Mouse (Mus musculus): ENCODE data around the gene Eif4g2. TPM values are rescaled to one million over a fixed set of nuclear protein-coding genes. Genes with fewer than 3 reads are reported as not detected.

Eif4g2 gene
- polyA plus RNA-seq, 1 experiment from 2014 or later = 810 TPM

Other genes starting within 250 kb of the Eif4g2 start
- gene Rnf141, start 238.6 kb downstream of the Eif4g2 start, polyA plus RNA-seq (2015; fragmentation: Nextera tagmentation; extraction: Ambion mirVana) = 16.9 and 17.0 TPM in 2 replicates
- 2.8 and 5.2 TPM in 2 replicates for gene Lyve1, start 219.8 kb downstream of the Eif4g2 start, polyA plus RNA-seq (2015; fragmentation: Nextera tagmentation; extraction: Ambion mirVana)
- 0.18 and 0.44 TPM in 2 replicates for gene Mrvi1, start 100.6 kb downstream of the Eif4g2 start, polyA plus RNA-seq (2015; fragmentation: Nextera tagmentation; extraction: Ambion mirVana)
- gene Ctr9, start 54.1 kb downstream of the Eif4g2 start, polyA plus RNA-seq (2015; fragmentation: Nextera tagmentation; extraction: Ambion mirVana) = 82.4 and 88.9 TPM in 2 replicates

All from embryonic facial prominence, embryonic 13.5 days (tissue).